Mouse (Mus musculus): ENCODE results near the gene Ttc12.

- no peak for TF ChIP-seq GATA1 (IDR thresholded peaks at IDR 0.05; ENCODE audit: low read length)
- TF ChIP-seq TAL1 (IDR thresholded peaks at IDR 0.05; ENCODE audit: low read length) = no peak
Measured at GRCm38 (mm10) chr9:49470006-49470405, 16.0 kb downstream of the Ttc12 start.

Data from erythroblast, embryonic 14.5 days (primary cell).